Mouse (Mus musculus): Measurements from ENCODE around the gene Lrwd1. TPM values are rescaled to one million over a fixed set of nuclear protein-coding genes. Genes with fewer than 3 reads are reported as not detected.

Gene Lrwd1
- polyA plus RNA-seq, 1 experiment from 2014 or later: 21.8 TPM

GRCm38 (mm10) chr5:136144606-136145430 lies 8.9 kb upstream of the Lrwd1 start:
- Histone ChIP-seq H3K27ac (ENCODE audit: poor library complexity, severe bottlenecking) (no peak overlapping the region), H3K9me3 (replicated peaks) (peaks cover 8% of the 10 kb centered on the region; the same call in 1 of the 2 replicates), H3K9ac (no peak overlapping the region), H3K27me3 (replicated peaks) (0 out of 2 replicates have a peak, but pooled peaks cover 5% of the 10 kb centered on the region), H3K4me1 (replicated peaks) (no peaks in the 10 kb centered on the region), H3K4me2 (no peak overlapping the region), H3K36me3 (peaks cover 27% of the 10 kb centered on the region), H3K4me3 (no peak overlapping the region)
- no peak for ATAC-seq (ENCODE audit: insufficient number of reproducible peaks, low FRiP score)
- WGBS: 64% methylated on average over 12 of the region's 12 CpGs

- Histone ChIP-seq H3K4me2 (no peak overlapping the region), H3K9ac (no peak overlapping the region), H3K36me3 (peaks cover 41% of the 10 kb centered on the region), H3K4me3 (no peak overlapping the region), H3K4me1 (replicated peaks) (no peaks in the 10 kb centered on the region), H3K27me3 (replicated peaks) (0 out of 2 replicates have a peak, but pooled peaks cover 5% of the 10 kb centered on the region), H3K9me3 (replicated peaks) (peaks cover 8% of the 10 kb centered on the region; the same call in 1 of the 2 replicates), H3K27ac (ENCODE audit: poor library complexity, severe bottlenecking) (no peak overlapping the region)
- 81% methylated on average over 6 of the region's 6 CpGs for WGBS
- ATAC-seq (ENCODE audit: insufficient number of reproducible peaks, low FRiP score): no peak
Measured at GRCm38 (mm10) chr5:136143161-136143755, 7.4 kb upstream of the Lrwd1 start.

- no peak overlapping the region for H3K9ac ChIP-seq
- H3K27me3 ChIP-seq (replicated peaks): 0 out of 2 replicates have a peak, but pooled peaks cover 5% of the 10 kb centered on the region
- H3K4me1 ChIP-seq (replicated peaks): no peaks in the 10 kb centered on the region
- H3K4me2 ChIP-seq: no peak overlapping the region
- peaks cover 41% of the 10 kb centered on the region for H3K36me3 ChIP-seq
- no peak overlapping the region for H3K4me3 ChIP-seq
- no peak for ATAC-seq (ENCODE audit: insufficient number of reproducible peaks, low FRiP score)
- 85% methylated on average over 5 of the region's 5 CpGs for WGBS
- H3K27ac ChIP-seq (ENCODE audit: poor library complexity, severe bottlenecking): no peak overlapping the region
- H3K9me3 ChIP-seq (replicated peaks): peaks cover 8% of the 10 kb centered on the region; the same call in 1 of the 2 replicates
Measured at GRCm38 (mm10) chr5:136142746-136143145, 6.9 kb upstream of the Lrwd1 start.

GRCm38 (mm10) chr5:136140057-136140482 lies 4.2 kb upstream of the Lrwd1 start:
- no peak overlapping the region for H3K27ac ChIP-seq (ENCODE audit: poor library complexity, severe bottlenecking)
- 0 out of 2 replicates have a peak, but pooled peaks cover 5% of the 10 kb centered on the region for H3K27me3 ChIP-seq (replicated peaks)
- no peak overlapping the region for H3K4me3 ChIP-seq
- peaks cover 8% of the 10 kb centered on the region; the same call in 1 of the 2 replicates for H3K9me3 ChIP-seq (replicated peaks)
- H3K36me3 ChIP-seq: peaks cover 41% of the 10 kb centered on the region
- H3K4me1 ChIP-seq (replicated peaks): peaks cover 11% of the 10 kb centered on the region
- no peak overlapping the region for H3K9ac ChIP-seq
- no peak for ATAC-seq (ENCODE audit: insufficient number of reproducible peaks, low FRiP score)
- 89% methylated on average over 10 of the region's 10 CpGs for WGBS
- H3K4me2 ChIP-seq: no peak overlapping the region

GRCm38 (mm10) chr5:136139393-136139792 lies 3.5 kb upstream of the Lrwd1 start:
- no peak overlapping the region for H3K4me3 ChIP-seq
- no peak overlapping the region for H3K9ac ChIP-seq
- H3K36me3 ChIP-seq: peaks cover 41% of the 10 kb centered on the region
- no peak overlapping the region for H3K4me2 ChIP-seq
- H3K27me3 ChIP-seq (replicated peaks): 0 out of 2 replicates have a peak, but pooled peaks cover 5% of the 10 kb centered on the region
- ATAC-seq (ENCODE audit: insufficient number of reproducible peaks, low FRiP score): no peak
- H3K27ac ChIP-seq (ENCODE audit: poor library complexity, severe bottlenecking): no peak overlapping the region
- peaks cover 8% of the 10 kb centered on the region; the same call in 1 of the 2 replicates for H3K9me3 ChIP-seq (replicated peaks)
- peaks cover 17% of the 10 kb centered on the region for H3K4me1 ChIP-seq (replicated peaks)
- 93% methylated on average over 13 of the region's 13 CpGs for WGBS

GRCm38 (mm10) chr5:136137658-136138274 lies 1.9 kb upstream of the Lrwd1 start:
- no peak overlapping the region for H3K4me3 ChIP-seq
- peaks cover 17% of the 10 kb centered on the region for H3K4me1 ChIP-seq (replicated peaks)
- H3K9ac ChIP-seq: no peak overlapping the region
- peaks cover 54% of the 10 kb centered on the region for H3K36me3 ChIP-seq
- ATAC-seq (ENCODE audit: insufficient number of reproducible peaks, low FRiP score): no peak
- H3K27ac ChIP-seq (ENCODE audit: poor library complexity, severe bottlenecking): no peak overlapping the region
- no peak overlapping the region for H3K4me2 ChIP-seq
- WGBS: 67% methylated on average over 13 of the region's 13 CpGs
- H3K9me3 ChIP-seq (replicated peaks): 0 out of 2 replicates have a peak, but pooled peaks cover 2% of the 10 kb centered on the region
- no peaks in the 10 kb centered on the region for H3K27me3 ChIP-seq (replicated peaks)

- peaks cover 55% of the 10 kb centered on the region for H3K36me3 ChIP-seq
- peak overlapping the region; percentile 81 for H3K4me2 ChIP-seq
- ATAC-seq (ENCODE audit: insufficient number of reproducible peaks, low FRiP score): no peak
- no peaks in the 10 kb centered on the region for H3K9me3 ChIP-seq (replicated peaks)
- 7% methylated on average over 20 of the region's 20 CpGs for WGBS
- H3K4me3 ChIP-seq: peak overlapping the region; percentile 65
- no peaks in the 10 kb centered on the region for H3K27me3 ChIP-seq (replicated peaks)
- peaks cover 17% of the 10 kb centered on the region for H3K4me1 ChIP-seq (replicated peaks)
- H3K27ac ChIP-seq (ENCODE audit: poor library complexity, severe bottlenecking): peak overlapping the region; percentile 20
- peak overlapping the region; percentile 75 for H3K9ac ChIP-seq
Measured at GRCm38 (mm10) chr5:136136292-136136990, 567 bp upstream of the Lrwd1 start.

- Histone ChIP-seq H3K9me3 (replicated peaks) (no peaks in the 10 kb centered on the region), H3K27me3 (replicated peaks) (no peaks in the 10 kb centered on the region), H3K4me1 (replicated peaks) (peaks cover 11% of the 10 kb centered on the region), H3K27ac (ENCODE audit: poor library complexity, severe bottlenecking) (no peak overlapping the region), H3K9ac (no peak overlapping the region), H3K4me3 (no peak overlapping the region), H3K36me3 (peaks cover 58% of the 10 kb centered on the region), H3K4me2 (no peak overlapping the region)
- 84% methylated on average over 10 of the region's 10 CpGs for WGBS
- no peak for ATAC-seq (ENCODE audit: insufficient number of reproducible peaks, low FRiP score)
Measured at GRCm38 (mm10) chr5:136122165-136122564, 13.7 kb downstream of the Lrwd1 start.

- Histone ChIP-seq H3K4me2 (peak overlapping the region; percentile 88), H3K9me3 (replicated peaks) (no peaks in the 10 kb centered on the region), H3K4me3 (peak overlapping the region; percentile 96), H3K27me3 (replicated peaks) (no peaks in the 10 kb centered on the region), H3K9ac (peak overlapping the region; percentile 92), H3K36me3 (peaks cover 18% of the 10 kb centered on the region), H3K4me1 (replicated peaks) (peaks cover 18% of the 10 kb centered on the region), H3K27ac (ENCODE audit: poor library complexity, severe bottlenecking) (0 out of 2 replicates have a peak overlapping the region, but pooled peaks have one; percentile 31)
- ATAC-seq (ENCODE audit: insufficient number of reproducible peaks, low FRiP score): no peak; the same call in 1 of the 2 replicates
- under 1% methylated on average over 22 of the region's 22 CpGs for WGBS
Measured at GRCm38 (mm10) chr5:136116784-136117112, 19.1 kb downstream of the Lrwd1 start.

- peak; percentile 94 for ATAC-seq (ENCODE audit: insufficient number of reproducible peaks, low FRiP score)
- Histone ChIP-seq H3K36me3 (peaks cover 12% of the 10 kb centered on the region), H3K4me1 (replicated peaks) (peaks cover 18% of the 10 kb centered on the region), H3K9me3 (replicated peaks) (no peaks in the 10 kb centered on the region), H3K27ac (ENCODE audit: poor library complexity, severe bottlenecking) (0 out of 2 replicates have a peak within 1 kb of the TSS, but pooled peaks have one; percentile 31), H3K4me3 (peak within 1 kb of the TSS; percentile 96), H3K4me2 (peak within 1 kb of the TSS; percentile 88), H3K27me3 (replicated peaks) (no peaks in the 10 kb centered on the region), H3K9ac (peak within 1 kb of the TSS; percentile 92)
- 3% methylated on average over 41 of the region's 42 CpGs for WGBS
Measured at GRCm38 (mm10) chr5:136115891-136116783, 19.7 kb downstream of the Lrwd1 start, which contains the start of gene Polr2j. Gene Polr2j, plus strand, starts transcription at chr5:136116631.

Measured in heart, embryonic 12.5 days (tissue).